Mouse (Mus musculus) left cerebral cortex, postnatal 4 days (tissue): ENCODE results near the gene Slco3a1. TPM values are rescaled to one million over a fixed set of nuclear protein-coding genes. Genes with fewer than 3 reads are reported as not detected.

Experiments
- DNase-seq: peaks from one replicate; pipeline ENCODE4 v3.0.0-alpha.2; 2022
- intact Hi-C: fragments of 180-260 bp; cut with DNase I; formaldehyde crosslinking; loops from one replicate; pipeline ENCODE4 v1.15.1; 2025
- total RNA-seq, 2 experiments: library from RNA; stranded (reverse); gene quantifications; 2 replicates each; pipeline ENCODE4 v1.2.3; 2021

The Slco3a1 gene
- total RNA-seq, 2 experiments from 2014 or later, result 75.0 to 77.0 TPM

DNA sequence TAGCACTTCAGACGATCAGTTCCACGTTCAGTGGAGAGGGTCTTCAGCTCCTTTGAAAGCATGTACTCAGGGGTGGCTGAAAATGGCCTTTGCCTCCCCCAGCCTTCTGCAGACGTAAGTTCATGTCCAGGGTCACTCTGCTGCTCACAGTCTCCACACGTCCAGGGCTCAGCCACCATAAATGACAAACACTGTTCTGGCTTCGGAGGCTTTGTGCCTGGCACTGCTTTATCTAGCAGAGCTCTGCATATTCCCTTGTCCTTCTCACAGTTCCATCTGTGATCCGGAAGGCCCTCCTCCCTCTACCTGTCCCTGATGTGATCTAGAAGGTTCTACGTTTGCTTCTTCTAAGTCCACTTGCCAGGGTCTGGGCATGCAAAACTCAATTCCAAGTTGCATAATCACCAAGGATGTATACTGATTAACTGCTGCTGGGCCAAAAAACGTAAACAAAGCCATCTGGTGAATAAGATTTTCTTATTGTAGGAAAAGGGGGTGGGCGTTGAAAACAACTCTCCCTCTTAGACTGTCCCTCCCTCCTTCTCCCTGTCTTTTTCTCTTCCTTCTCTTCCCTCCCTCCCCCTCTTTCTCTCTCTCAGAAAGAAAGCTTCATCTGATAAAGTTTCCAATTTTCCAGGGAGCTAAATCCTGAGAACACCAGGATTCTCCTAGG lies 62.8 kb downstream of the Slco3a1 start:
- intact Hi-C loops, result no loop called here
- no peak for DNase-seq

DNA sequence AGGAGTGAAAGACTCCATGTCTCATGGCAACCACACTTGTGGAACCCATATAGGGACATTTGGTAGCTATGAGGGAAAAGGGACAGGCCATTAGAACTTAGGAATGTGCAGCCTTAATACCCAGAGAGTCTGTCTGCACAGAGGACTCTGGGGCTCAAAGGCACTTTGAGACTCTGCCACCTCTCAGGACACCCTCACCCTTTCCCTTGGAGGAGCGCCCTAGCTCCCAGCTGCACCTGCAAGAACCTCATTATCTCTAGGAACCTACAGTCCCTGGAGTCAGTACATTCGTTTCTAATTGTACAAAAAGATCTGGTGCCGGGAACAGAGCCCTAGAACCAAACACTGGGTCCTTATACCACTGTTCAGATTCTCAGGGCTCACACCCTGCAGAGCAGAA lies 66.4 kb downstream of the Slco3a1 start:
- intact Hi-C loops, result no loop called here

DNA sequence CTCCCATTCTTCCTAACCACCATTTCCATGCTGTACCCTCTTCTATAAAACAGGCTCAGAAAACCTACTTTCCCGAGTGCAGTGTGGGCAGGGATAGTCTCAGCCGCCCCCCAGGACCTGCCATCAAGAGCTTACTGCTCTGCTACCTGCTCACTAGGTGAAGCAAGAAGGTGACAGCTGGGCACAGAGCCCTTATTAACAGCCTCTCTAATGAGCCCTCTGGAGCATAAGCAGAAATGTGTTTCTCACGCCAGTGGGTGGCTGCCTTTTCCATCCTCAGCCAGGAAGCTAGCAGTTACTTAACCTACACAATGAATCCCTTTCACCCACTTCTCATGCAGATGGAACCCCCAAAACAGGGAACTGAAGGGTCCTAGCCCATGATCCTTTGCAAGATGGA lies 66.9 kb downstream of the Slco3a1 start:
- DNase-seq, result no peak
- intact Hi-C loops, result no loop called here

More for the DNA sequence above, 66.4 kb downstream of the Slco3a1 start:
- DNase-seq, result no peak

DNA sequence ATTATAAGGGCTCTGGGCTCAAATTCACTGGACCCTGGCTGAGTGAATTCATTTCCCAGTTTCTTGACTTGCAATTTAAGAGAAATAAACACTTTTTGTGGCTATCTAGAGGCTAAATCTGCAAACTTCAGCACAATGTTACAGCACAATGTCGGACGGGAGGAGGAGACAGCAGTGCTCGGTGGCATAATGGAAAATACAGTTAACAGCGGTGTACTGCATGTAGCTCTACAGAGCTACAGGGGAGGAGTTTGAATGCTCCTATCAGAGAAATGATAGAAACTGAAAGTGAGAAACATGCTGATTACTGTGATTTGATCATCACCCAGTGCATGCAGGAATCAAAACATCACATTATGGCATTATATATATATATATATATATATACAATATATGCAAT lies 68.5 kb downstream of the Slco3a1 start:
- DNase-seq, result no peak

DNA sequence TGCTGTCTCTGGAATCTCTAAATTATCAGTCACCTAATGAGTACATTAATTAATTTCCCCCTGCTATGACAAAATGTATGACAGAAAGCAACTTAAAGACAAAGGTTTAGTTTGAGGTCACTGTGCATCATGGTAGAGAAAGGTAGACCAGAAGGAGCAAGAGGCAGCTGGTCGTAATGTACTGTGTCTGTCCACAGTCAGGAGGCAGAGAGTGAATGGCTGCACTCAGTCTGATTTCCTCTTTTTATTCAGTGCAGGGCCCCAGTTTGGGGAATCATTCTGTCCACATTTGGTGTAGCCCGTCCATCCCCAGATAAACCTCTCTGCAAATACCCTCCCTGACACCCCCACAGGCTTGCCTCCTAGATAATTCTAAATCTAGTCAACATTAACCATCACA lies 68.9 kb downstream of the Slco3a1 start:
- intact Hi-C loops, result no loop called here
- no peak for DNase-seq

More for the DNA sequence above, 68.5 kb downstream of the Slco3a1 start:
- intact Hi-C loops, result no loop called here

DNA sequence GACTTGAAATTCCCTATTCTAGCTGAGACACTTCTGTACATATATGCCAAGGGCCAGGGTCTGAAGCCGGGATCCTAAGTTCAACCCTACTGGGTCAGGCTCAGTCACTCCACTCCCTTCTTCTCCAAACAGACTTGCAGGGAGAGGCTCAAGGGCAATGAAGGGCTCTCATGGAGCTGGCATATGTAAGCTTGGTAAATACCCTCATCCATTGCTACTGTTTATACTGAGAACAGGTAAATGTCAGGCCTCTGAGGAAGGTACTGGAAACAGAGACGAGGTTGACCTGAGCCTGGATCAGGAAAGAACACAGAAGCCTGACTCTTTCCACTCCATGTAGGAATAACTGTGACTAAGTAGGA lies 70.6 kb downstream of the Slco3a1 start:
- intact Hi-C loops, result no loop called here
- no peak for DNase-seq

DNA sequence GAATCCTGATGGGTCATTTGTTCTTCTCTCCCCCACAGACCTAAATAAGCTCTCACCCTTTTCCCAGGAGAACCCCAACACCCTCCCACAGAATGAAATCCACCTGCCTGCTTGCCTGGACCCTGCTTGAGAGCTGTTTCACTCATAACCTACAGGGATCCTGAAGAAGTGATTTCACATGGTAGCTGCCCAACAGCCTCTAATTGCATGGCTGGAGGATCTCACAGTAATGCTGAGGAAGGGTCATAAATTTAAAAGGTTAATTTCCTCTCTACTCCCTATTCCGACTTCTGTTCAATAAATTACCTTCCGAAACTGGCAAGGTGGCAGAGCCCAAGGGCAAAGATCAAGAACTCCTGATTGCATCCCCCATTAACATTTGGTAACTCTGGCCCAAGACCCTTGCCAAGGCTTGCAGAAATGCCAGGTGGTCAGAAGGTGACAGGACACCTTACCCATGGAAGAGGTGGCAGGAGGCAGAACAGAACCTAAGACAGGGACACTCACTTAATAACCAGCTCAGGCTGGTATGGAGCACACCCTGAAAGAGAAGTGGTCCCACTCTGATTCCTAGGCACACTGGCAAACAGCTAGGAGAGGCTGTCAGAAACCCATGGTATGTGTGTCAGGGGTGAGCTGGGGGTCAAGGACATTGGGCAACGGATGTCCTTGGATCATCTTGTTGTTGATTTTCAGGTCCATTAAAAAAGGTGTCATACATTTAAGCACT lies 71.1 kb downstream of the Slco3a1 start:
- no peak for DNase-seq
- intact Hi-C loops, result no loop called here

DNA sequence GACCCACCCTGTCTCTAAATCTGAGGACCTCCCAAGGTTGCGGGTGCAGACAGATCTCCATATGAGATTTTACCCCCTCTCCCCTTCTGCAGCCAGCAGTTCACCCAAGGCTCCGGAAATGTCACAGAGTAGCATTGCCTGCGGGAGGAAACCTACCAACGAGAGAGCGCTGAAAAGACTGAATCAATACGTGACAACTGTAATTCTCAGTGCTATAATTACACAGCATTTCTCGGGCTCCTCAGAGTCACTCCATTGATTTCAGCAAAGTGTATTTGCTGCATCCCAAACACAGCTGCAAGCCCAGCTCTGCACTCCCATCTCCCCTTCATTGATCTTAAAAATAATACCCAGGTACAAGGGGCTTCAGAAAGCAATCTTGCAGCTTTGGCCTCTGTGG lies 82.8 kb downstream of the Slco3a1 start:
- DNase-seq, result no peak
- intact Hi-C loops, result no loop called here

DNA sequence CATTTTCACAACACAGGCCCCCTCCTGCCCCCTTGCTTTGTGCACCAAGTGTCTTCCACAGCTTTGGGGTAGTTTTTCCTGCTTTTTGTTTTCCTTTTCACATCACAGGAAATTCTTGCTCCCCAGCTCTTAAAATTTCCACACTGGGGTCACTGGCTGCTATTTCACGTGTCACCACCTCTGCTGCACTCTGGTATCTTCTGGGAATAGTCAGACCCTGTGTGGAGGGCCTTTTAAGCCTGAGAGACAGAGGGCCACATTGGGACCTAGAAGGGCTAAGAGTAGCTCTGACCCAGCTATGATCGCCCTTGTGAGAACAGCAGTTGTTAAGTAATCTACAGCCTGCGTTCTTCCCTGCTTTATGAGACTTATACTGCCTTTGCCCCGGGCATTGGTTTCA lies 87.7 kb downstream of the Slco3a1 start:
- intact Hi-C loops, result no loop called here
- DNase-seq, result no peak

DNA sequence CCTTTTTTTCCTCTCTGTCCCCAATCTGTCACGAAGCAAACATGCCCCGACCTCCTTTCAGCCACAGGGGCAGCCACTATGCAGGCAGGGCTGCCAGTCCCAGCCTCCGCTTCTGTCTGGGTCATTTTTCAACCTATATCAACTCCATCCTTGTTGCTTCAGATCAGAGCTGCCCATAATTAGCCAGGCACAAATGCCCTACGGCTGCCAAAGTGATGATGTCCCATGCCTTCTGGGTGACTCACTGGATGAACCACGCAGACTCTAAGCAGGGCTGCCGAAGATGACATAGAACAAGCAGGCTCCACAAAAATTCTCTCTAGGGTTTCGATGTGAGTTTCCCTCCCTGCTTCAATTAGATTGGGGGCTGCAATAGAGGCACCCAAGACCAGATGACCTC lies 89.9 kb downstream of the Slco3a1 start:
- intact Hi-C loops, result no loop called here

DNA sequence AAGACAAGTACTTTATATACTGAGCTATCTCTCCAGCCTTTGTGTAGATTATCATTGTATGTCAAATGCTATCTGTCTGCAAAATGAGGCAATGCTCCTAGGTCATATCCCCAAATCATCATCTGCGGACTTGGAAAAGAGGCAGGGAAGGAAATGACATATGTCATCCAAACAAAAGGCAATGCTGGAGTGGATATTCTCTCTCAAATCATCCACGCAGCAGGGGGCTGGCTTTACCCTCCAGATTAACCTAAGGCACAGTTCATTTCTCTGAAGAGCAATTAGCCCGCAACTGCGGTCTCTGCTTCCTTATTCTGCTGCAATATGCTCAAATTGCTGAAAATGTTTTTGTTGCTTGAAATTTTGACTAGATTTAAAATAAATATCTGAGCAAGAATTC lies 92.1 kb downstream of the Slco3a1 start:
- peak; percentile 63 for DNase-seq
- intact Hi-C loops, result no loop called here

More for the DNA sequence above, 89.9 kb downstream of the Slco3a1 start:
- no peak for DNase-seq

DNA sequence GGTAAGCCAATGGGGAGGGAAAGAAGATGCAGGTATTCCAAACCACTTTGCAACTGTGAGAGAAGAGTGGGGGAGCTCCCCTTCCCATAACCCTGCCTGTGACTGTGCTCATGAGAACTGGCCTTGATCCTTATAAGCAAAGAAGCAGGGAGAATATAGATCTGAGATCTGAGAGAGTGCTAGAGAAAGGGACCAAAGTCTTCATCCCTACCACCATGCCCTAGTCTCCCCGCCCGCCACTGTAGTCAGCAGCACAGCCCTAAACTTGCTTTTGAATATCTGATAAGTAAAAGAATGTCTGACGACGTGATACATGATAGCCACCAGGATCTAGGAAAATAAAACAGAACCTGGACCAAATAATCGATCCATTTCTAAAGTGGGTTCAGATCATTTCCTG lies 92.8 kb downstream of the Slco3a1 start:
- no peak for DNase-seq
- intact Hi-C loops, result no loop called here

DNA sequence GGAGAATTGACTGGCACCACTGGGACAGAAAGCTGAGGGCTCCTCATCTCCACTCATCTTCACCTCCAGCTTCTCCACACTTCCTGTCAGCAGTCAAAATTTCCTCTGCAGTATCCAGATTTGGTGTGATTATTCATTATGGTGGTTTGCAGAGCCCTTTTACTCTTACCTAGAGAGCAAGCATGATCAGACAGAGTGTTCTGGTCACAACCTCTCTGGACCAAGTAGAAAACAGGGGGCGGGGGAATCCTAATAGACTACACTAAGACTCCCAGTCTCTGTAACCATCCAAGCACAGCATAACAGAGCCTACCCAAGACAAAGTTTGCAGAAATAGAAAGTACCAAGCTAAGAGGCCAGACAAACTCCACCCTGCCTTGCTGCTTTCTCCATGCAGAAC lies 93.4 kb downstream of the Slco3a1 start:
- intact Hi-C loops, result no loop called here
- DNase-seq, result no peak

DNA sequence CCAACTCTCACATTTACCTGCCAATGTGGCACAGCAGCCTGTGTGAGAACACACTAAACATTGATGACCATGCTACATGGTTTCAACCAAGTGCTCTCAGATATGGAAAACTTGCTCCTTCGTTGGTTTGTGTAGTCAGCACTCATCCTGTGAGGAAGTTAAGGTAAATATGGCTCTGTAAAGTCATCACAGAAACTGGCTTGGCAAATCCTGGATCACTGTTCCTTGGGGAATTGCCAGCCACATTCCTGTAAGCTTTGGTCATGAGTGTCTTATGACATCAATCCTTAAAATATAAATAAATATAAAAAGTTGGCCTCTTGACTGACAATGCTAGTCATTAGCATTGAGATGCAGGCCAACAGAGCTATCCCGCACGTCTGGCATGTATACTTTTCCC lies 94.8 kb downstream of the Slco3a1 start:
- no peak for DNase-seq
- intact Hi-C loops, result no loop called here

DNA sequence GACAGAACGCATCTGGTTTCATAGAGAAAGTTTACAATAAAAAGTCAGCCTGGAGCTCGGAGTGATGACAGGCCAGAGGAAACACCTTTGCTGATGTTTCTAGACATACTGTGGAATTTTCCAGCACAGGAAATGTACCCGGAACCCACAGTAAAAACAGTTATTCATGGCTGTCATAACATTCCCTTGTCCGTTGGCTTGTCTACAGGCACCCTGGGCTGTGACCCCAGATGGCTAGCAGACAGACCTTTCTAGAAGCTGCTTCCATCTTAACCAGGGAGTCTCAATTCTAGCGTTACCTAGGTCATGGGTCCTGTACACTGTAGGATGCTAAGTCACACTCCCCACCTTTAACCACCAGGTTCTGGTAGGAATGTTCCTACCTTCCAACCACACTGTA lies 95.3 kb downstream of the Slco3a1 start:
- intact Hi-C loops, result no loop called here

DNA sequence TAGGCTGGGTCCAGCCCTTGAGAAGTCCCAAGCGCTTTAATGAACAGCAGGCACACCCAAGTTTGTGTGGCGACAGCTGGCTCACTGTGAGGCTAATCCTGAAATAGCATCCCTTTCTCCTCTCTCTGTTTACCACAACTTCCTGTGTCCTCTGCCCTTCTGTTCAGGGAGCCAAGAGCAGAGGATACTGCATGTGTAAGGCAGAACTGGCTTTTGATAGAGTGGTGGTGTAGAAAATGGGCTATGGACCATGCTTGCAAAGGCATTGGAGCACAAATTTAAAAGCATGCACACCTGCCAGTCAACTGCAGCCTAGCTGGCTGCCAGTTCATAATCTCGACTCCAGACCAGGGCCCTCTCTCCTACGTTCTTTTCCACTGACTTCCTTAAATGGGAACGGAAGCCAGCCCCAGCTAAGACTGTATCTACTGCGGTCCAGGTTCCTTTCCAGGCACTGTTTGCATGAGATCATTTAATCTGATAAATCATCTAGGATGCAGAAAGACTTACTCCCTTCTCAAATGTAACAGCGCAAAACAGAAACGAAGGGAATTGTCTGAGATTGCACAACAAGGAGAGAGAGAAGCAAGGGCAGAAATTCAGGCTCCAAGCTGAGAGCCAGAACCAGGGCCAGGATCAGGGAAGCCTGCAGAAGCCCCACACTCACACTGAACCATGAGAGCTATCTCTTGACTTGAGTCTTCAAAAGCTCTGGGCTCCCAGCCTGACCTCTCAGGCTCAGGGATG lies 95.9 kb downstream of the Slco3a1 start:
- intact Hi-C loops, result no loop called here
- no peak for DNase-seq

More for the DNA sequence above, 95.3 kb downstream of the Slco3a1 start:
- no peak for DNase-seq

DNA sequence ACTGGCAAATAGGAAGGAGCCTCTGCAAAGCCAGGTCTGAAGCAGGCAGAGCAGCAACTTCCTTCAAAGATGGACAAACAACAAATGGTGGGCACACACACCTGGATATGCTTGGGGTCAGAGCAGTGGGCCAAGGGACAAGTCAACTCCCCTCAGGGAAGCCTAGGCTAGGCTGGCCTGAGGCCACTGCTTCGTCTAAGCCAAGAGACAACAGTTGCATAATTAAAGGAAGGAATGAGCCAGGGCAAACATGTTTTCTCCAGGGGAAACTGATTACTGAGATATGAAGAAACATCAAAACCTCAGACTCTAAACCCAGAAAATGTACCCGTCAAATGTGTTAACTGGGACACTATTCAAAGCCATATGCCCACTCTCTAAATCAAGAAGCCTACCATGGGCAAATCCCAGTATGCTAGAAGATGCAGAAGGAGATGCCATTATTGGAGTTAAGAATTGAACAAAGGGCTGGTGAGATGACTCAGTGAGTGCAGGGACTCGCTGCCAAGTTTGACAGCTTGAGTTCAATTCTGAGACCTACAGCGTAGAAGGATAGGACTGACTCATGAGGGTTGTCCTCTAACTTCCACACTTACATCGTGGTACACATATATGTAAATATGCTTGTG lies 97.1 kb downstream of the Slco3a1 start:
- intact Hi-C loops, result no loop called here
- DNase-seq, result peak; percentile 70

DNA sequence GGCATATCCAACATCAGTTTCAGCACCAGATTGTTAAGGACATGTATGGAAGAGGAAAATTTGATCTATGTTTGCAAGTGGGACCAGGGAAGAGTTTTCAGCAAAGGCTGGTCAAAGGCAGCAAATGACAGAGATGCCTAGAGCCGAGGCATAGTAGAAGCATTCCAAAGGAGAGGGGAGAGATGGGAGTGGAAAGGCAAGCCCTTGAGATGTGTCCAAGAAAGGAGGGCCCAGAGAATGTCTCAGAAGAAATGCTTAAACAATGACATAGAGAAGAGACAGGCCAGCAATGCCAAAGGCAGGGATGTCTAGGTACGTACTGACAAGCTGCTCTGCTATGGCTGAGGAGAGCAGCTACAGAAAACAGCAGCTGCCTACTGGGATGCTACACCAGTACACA lies 97.8 kb downstream of the Slco3a1 start:
- intact Hi-C loops, result no loop called here
- DNase-seq, result no peak

DNA sequence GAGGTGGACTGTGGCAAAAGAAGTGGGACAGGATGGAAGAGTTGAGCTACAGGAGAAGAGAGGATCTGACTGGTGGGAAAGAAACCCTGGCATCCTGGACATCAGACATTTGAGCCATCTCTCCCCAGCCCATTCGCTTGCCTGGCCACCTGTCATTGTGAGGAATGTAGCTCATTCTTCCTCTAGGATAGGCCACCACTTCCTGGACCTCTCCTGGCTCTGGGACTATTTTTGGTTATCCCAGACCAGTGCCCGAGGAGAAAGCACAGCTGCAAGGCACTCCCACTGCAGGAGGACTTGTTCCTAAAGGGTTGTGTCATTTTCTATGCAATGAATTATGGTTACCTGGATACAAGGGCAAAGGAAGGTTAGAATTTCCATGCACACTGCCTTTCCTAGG lies 103.5 kb downstream of the Slco3a1 start:
- no peak for DNase-seq
- intact Hi-C loops, result no loop called here

DNA sequence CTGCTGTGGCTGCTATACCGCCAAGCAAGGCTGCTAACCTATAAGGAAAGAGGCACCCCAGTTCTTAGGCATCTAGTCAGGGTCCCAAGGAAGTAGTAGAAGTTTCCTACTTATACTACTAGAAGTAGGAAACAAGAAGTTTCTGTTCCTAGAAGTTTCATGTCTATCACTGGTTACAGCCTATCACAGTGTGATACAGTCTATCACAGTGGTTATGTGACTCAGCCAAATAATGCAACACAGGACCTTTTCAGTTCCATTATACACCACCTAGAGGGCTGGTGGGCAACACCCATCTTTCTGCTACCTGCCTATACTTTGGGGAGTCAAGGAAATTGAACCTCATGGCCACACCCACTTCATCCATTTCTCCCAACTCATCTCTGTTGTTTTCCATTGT lies 104.8 kb downstream of the Slco3a1 start:
- no peak for DNase-seq
- intact Hi-C loops, result no loop called here

DNA sequence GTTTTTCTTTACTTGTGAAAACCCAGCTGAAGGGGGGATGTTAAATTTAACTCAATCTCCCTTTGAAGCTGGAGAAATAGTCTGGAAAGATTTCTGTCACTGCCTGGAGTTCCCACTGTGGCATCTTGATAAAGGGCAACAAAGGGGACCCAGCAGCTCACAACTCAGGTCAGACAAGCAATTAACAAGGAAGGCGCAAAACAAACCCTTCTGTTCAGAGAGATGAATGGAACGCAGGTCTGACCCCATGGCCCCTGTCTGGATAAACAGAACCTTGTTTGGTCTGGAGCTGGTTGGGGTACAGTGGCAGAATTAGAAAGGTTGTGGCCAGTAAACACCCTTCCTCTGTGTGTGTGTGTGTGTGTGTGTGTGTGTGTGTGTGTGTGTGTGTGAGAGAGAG lies 106.8 kb downstream of the Slco3a1 start:
- DNase-seq, result no peak
- intact Hi-C loops, result no loop called here
